Mouse (Mus musculus) ES-CJ7 (cell line): ENCODE measurements around the gene H1f0.

Source experiments
- DNase-seq: peaks from one replicate; pipeline ENCODE4 v3.0.0; 2011; ENCODE audit warnings: low read depth, low spot score

H1f0 gene

GRCm38 (mm10) chr15:79066276-79066675 lies 38.0 kb downstream of the H1f0 start:
- DNase-seq: no peak

DNA sequence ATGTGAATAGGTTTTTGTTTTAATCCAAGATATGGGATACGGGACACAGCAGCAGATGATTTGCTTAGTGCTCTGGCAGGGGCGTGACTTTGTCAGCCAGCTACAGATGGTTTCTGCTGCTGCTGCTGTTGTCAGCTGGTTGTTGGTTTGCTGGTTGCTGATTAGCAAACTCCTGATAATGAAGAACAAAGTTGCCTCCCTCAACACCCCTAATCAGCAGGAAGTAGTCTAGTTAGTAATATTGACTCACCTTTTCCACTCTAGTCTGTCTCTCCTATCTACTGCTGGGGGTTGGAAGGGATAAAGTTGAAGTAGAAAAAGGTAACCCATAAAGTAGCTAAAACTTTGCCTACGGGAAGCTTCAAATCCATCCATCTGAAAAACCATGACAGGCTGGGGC lies 39.4 kb downstream of the H1f0 start:
- no peak for DNase-seq

DNA sequence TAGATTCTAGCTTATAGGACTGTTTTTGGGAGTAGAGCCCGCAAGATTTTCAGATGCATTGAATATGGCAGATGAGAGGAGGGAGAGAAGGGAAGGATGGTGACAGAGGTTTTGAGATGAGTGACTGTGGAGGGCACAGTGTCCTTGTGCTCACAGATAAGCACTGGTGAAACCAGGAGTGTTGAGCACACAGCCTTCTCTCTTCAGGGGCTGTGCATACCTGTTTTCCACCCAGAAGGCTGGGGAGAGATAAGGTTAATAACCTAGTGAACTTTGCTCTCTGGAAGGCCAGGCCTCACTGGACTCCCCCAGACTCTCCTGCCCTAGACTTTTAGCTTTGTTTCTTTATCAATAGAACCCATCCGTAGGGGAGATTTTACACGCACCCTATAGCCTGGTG lies 40.2 kb downstream of the H1f0 start:
- no peak for DNase-seq

DNA sequence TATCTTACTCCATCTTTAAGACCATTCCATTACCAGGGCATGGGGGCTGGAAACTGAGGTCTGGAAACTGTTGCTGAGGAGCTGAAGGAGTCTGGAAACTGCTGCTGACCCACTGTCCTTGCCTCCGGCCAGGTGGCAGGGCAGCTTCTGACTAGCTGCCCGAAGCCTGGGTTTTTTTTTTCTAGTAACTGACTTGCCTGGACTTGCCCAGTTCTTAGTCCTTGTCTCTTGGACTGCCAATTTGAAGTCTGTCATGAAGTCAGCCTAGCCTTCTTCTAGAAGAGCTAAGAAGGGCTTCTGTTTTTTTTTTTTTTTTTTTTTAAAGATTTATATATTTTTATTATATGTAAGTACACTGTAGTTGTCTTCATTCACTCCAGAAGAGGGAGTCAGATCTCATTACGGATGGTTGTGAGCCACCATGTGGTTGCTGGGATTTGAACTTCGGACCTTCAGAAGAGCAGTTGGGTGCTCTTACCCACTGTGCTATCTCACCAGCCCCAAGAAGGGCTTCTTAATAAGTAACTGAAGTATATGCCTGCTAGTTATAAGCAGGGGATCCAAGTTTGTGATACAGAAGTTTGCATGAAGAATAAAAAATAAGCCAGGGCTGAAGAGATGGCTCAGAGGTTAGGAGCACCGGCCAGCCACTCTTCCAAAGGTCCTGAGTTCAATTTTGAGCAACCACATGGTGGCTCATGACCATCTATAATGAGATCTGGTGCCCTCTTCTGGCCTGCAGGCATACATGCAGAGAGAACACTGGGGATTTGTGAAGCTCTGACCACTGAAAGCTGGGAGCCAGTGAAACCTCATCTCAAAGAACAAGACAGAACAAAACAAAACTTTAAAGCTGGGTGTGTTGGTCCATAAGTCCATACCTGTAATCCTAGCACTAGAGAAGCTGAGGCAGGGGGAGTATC lies 43.1 kb downstream of the H1f0 start:
- DNase-seq: peak; percentile 75

DNA sequence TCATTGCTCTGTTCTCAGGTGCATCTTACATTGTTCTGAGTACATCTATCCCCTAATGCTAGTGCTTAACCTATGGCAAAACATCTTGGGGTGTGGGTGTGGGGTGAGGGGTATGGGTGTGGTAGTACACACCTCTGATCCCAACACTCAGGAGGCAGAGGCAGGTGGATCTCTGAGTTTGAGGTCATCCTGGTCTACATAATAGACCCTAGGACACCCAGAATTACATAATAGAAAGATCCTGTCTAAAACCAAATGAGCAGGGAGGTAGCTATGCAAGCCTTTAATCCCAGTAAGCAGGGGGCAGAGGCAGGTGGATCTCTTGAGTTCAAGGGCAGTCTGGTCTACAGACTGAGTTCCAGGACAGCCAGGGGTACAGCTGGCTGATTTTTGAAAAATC lies 45.5 kb downstream of the H1f0 start:
- peak; percentile 51 for DNase-seq

DNA sequence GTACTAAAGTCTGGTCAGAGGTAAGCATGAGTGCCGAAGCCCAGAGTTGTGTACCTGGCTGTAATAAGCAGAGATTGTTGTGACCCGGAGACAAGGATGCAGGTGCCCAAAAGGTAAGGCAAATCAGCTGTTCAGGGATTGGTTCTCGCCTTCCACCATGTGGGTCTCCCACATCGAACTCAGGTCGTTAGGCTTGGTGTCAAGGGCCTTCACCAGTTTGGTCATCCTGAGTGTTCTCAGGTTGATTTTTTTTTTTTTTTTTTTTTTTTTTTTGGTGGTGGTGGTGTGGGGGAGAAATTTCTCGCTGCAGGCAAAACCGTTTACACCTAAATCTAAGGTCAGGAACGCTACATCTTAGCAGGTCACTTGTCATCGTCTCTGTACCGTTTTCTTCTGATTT lies 46.2 kb downstream of the H1f0 start:
- no peak for DNase-seq

- DNase-seq: peak; percentile 87
Observed at GRCm38 (mm10) chr15:79074913-79075532, 46.8 kb downstream of the H1f0 start, which contains the start of gene Eif3l. Gene Eif3l, plus strand, starts transcription at chr15:79075179.

DNA sequence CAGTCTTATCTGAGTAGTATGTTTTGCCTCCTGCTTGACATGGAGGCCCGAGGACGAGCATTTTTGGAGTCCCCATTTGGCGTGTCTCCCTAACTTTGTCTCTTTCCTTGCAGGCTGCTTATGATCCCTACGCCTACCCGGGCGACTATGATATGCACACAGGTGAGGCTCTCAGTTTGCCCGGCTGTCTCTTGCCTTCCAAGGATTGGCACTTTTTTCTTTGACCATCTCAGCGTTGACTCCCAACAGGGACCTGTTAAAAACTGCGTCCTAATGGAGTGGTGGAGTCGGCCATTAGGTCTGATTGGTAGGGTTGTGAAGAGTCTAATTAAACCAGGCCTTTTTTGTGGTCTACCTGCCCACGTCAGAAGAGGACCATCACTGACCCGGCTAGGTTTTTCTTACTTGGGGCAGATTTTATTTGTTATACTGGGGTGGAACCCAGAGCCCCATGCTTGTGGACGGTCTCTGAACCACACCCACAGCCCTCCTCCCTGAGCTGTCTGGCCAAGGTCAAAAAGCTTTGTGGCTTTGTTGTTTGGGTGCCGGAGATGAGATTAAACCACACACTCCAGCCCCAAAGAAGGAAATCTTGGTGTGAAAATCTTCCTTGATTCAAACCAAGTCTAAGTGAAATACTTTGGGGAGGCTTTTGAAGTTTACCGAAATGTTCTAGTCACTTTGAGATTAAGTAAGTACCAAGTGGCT lies 47.6 kb downstream of the H1f0 start:
- DNase-seq: peak; percentile 66

DNA sequence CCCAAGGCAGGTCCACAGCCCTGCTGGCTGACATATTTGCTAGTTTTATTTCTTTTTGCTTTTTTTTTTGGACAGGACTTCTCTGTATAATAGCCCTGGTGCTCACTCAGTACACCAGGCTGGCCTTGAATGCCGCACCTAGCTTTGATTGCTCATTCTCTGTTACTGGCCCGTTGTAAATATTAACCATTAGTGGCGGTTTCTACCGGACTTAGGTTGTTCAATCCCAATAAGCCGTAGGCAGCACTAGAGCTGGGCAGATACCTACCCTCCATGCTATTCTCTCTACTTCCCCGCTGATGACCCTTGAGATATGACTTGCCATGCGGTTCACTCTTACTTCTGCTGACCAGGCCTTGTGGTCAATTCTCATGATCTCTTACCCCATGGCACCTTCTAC lies 51.3 kb downstream of the H1f0 start:
- no peak for DNase-seq
